In genomic region chrX:101932244-101932643, GRCm38 (mm10) we compare ENCODE assay signal across 9 mouse cellular contexts.
DNase-seq lines count a peak whose midpoint lies in the region; ATAC-seq and TF ChIP-seq lines count a peak whose summit lies in the region.
"Had no signal": no experiment of that assay in that cellular context is flagged by ENCODE, and none has a peak within 500 bp of the region (broad histone marks: within the 10 kb centered on the region; RNA-seq: fewer than 3 reads in every experiment).

No protein-coding gene starts in this region.

- ATAC-seq in cerebellum, adult (ENCODE audit: insufficient number of reproducible peaks, low FRiP score, low TSS enrichment): peak; percentile 63; the same call in 1 of the 2 replicates
- ATAC-seq: intestine, embryonic 15.5 days had no signal

- no peaks in the 10 kb centered on the region for H3K27me3 ChIP-seq in kidney, adult 2 months (replicated peaks; ENCODE audit: control insufficient read depth, insufficient read depth, low read length)
- H3K27me3 ChIP-seq: intestine, embryonic 15.5 days had no signal

- no peaks in the 10 kb centered on the region for H3K36me3 ChIP-seq in kidney, adult 2 months (ENCODE audit: control insufficient read depth, insufficient read depth, low read length)
- H3K36me3 ChIP-seq: intestine, embryonic 15.5 days had no signal

- no peaks in the 10 kb centered on the region for H3K4me1 ChIP-seq in kidney, adult 2 months (ENCODE audit: control insufficient read depth, insufficient read depth, low read length)
- H3K4me1 ChIP-seq: intestine, embryonic 15.5 days had no signal

- H3K4me3 ChIP-seq in kidney, adult 2 months (ENCODE audit: insufficient read depth, low read depth, low read length): no peak overlapping the region
- H3K4me3 ChIP-seq: intestine, embryonic 15.5 days had no signal

- 65% methylated on average over 7 of the region's 7 CpGs for WGBS in kidney, adult 2 months

- no peak for TF ChIP-seq CTCF in kidney, adult 2 months (conservative IDR thresholded peaks at IDR 0.05; ENCODE audit: insufficient read depth, insufficient read length, low read depth, low read length)

- peak; percentile 45 for DNase-seq in kidney, adult 2 months
- no peak for DNase-seq in kidney, adult 9 months
- DNase-seq in gastrocnemius, postnatal 10 days: peak; percentile 61
- DNase-seq in skeletal muscle tissue, adult 2 months (ENCODE audit: low read depth, low spot score): peak; percentile 47
- DNase-seq in layer of hippocampus, adult 11-12 months (ENCODE audit: low spot score): no peak
- DNase-seq in embryo, embryonic 11 days: no peak
- DNase-seq in thymus, postnatal 36 days: no peak

- H3K27ac ChIP-seq in kidney, adult 2 months (ENCODE audit: insufficient read depth, low read depth, low read length): no peak overlapping the region
- H3K27ac ChIP-seq: intestine, embryonic 15.5 days had no signal

- no peak for TF ChIP-seq POLR2A in kidney, adult 2 months (IDR thresholded peaks at IDR 0.05; ENCODE audit: low read depth, low read length)

Comparison
In these comparisons a context has a peak if more than half of its experiments do, and no peak if none do; other contexts are left out.
1. DNase-seq: peak in kidney, adult 2 months (single experiment), gastrocnemius, postnatal 10 days (single experiment) and skeletal muscle tissue, adult 2 months (single experiment); none in kidney, adult 9 months (single experiment), layer of hippocampus, adult 11-12 months (single experiment), embryo, embryonic 11 days (single experiment) and thymus, postnatal 36 days (0 of 2).